Mouse (Mus musculus) liver, embryonic 14.5 days (tissue): ENCODE data around the gene Cog4. TPM values are rescaled to one million over a fixed set of nuclear protein-coding genes. Genes with fewer than 3 reads are reported as not detected.
"Not testable (repeated sequence)": the region's sequence is repeated elsewhere in the genome, so short reads cannot be mapped to it uniquely, and the experiment has no call there.

ENCODE experiments used
- ATAC-seq: fragments of 200-750 bp; cut with Nextera tagmentation; 2 replicates; pipeline ENCODE4 v1.8.0; 2017; ENCODE audit warnings: moderate number of reproducible peaks, mild to moderate bottlenecking, moderate library complexity; ENCODE audit not compliant: insufficient read depth
- DNase-seq, 3 experiments: peaks; one replicate each; pipeline ENCODE4 v3.0.0-alpha.2; 2012 to 2013; ENCODE audit warnings: low read depth in 3 of 3, low spot score in 3 of 3
- H3K27ac ChIP-seq: fragments of 300-500 bp; sonication (generic); 2 replicates; pipeline ENCODE4 v1.5.1; 2014; ENCODE audit warnings: moderate library complexity, mild to moderate bottlenecking, control low read depth, inconsistent platforms
- H3K27me3 ChIP-seq: fragments of 300-500 bp; sonication (generic); 2 replicates; pipeline ENCODE4 v1.6.1; 2014; ENCODE audit warnings: mild to moderate bottlenecking, low read length, moderate library complexity; ENCODE audit not compliant: control insufficient read depth, insufficient read depth
- H3K36me3 ChIP-seq: fragments of 300-500 bp; sonication (generic); replicated peaks from 2 replicates; pipeline ENCODE4 v1.6.1; 2014; ENCODE audit warnings: low read depth; ENCODE audit not compliant: control insufficient read depth, insufficient read depth
- H3K4me1 ChIP-seq, 2 experiments: fragments of 200-500 bp in 1 of 2; fragments of 300-500 bp in 1 of 2; sonication (generic) in 1 of 2; replicated peaks; 2 replicates each; pipeline ENCODE4 v1.6.1; 2012 to 2014; ENCODE audit warnings: antibody characterized with exemption in 1 of 2, inconsistent platforms in 1 of 2, low read length in 1 of 2; ENCODE audit not compliant: control insufficient read depth in 2 of 2, insufficient read depth in 2 of 2
- H3K4me2 ChIP-seq: fragments of 300-500 bp; sonication (generic); 2 replicates; pipeline ENCODE4 v1.6.1; 2014; ENCODE audit warnings: low read depth, mild to moderate bottlenecking, control low read depth, moderate library complexity
- H3K4me3 ChIP-seq, 2 experiments: fragments of 200-500 bp in 1 of 2; fragments of 300-500 bp in 1 of 2; sonication (generic) in 1 of 2; 2 replicates each; pipeline ENCODE4 v1.5.1; 2012 to 2014; ENCODE audit warnings: low read depth in 2 of 2, low read length in 2 of 2, mild to moderate bottlenecking in 2 of 2, control low read depth in 1 of 2, inconsistent platforms in 1 of 2, moderate library complexity in 1 of 2; ENCODE audit not compliant: insufficient read depth in 1 of 2
- H3K9ac ChIP-seq: fragments of 300-500 bp; sonication (generic); replicated peaks from 2 replicates; pipeline ENCODE4 v1.6.1; 2014; ENCODE audit warnings: mild to moderate bottlenecking, control low read depth, moderate library complexity
- H3K9me3 ChIP-seq: fragments of 300-500 bp; sonication (generic); 2 replicates; pipeline ENCODE4 v1.6.1; 2016; ENCODE audit warnings: low read length, mixed read lengths; ENCODE audit not compliant: control insufficient read depth
- CTCF ChIP-seq: IDR thresholded peaks from 2 replicates; pipeline ENCODE4 v1.5.1; 2016; ENCODE audit warnings: antibody characterized with exemption, low read depth, control low read depth
- EP300 ChIP-seq: IDR thresholded peaks from 2 replicates; pipeline ENCODE4 v1.6.1; 2016; ENCODE audit warnings: antibody characterized with exemption, low read depth
- WGBS: fragments of 180-500 bp; shearing (Covaris S2); extraction: QIAGEN DNeasy Blood & Tissue Kit; methylation state at CpG from one replicate; pipeline ENCODE4 v1.1.7; 2014; ENCODE audit not compliant: insufficient replicate concordance; 5-methylcytosine and 5-hydroxymethylcytosine counted together
- polyA plus RNA-seq, 2 experiments: library from polyadenylated mRNA; depleted of rRNA in 1 of 2; stranded (reverse) in 1 of 2; unstranded in 1 of 2; fragments of >200 nt; fragmentation: Nextera tagmentation in 1 of 2; extraction: Ambion mirVana in 1 of 2; gene quantifications; 2 replicates each; pipeline versions ENCODE4 v1.2.1 to v1.2.3; 2012 to 2014

The Cog4 gene
- polyA plus RNA-seq, 2 experiments = 14.7 to 23.8 TPM

GRCm38 (mm10) chr8:110902579-110902965 is 56.2 kb downstream of the Cog4 start:
- no peak for TF ChIP-seq EP300
- peak; percentile 8; the same call in 1 of the 2 replicates for TF ChIP-seq CTCF
- peak; percentile 36; the same call in 1 of the 2 replicates for ATAC-seq

GRCm38 (mm10) chr8:110905404-110905803 is 59.0 kb downstream of the Cog4 start:
- Histone ChIP-seq H3K9me3 (no peaks in the 10 kb centered on the region), H3K27me3 (no peaks in the 10 kb centered on the region), H3K4me1 (peaks cover 6 to 9% of the 10 kb centered on the region in 2 experiments; a peak in 3 of 4 replicates), H3K27ac (no peak overlapping the region), H3K4me2 (no peak overlapping the region), H3K9ac (no peak overlapping the region), H3K4me3 (no peak overlapping the region), H3K36me3 (no peaks in the 10 kb centered on the region)
- WGBS = 78% methylated on average over 6 of the region's 6 CpGs
- no peak for TF ChIP-seq CTCF
- TF ChIP-seq EP300 = no peak
- ATAC-seq = no peak
- no peak for DNase-seq

More at GRCm38 (mm10) chr8:110902579-110902965, 56.2 kb downstream of the Cog4 start:
- Histone ChIP-seq H3K4me2 (peak overlapping the region; percentile 86), H3K9me3 (no peaks in the 10 kb centered on the region), H3K36me3 (no peaks in the 10 kb centered on the region), H3K27me3 (no peaks in the 10 kb centered on the region), H3K9ac (peak overlapping the region; percentile 38), H3K4me3 (peak overlapping the region; percentile 85 to 92; a peak in 3 of 4 replicates), H3K27ac (no peak overlapping the region), H3K4me1 (peaks cover 6 to 9% of the 10 kb centered on the region in 2 experiments; a peak in 3 of 4 replicates)
- no peak for DNase-seq
- WGBS = 16% methylated on average over 2 of the region's 2 CpGs

- Histone ChIP-seq H3K27ac (no peak overlapping the region), H3K36me3 (no peaks in the 10 kb centered on the region), H3K4me2 (no peak overlapping the region), H3K9me3 (no peaks in the 10 kb centered on the region), H3K27me3 (no peaks in the 10 kb centered on the region), H3K4me1 (peaks cover 4 to 5% of the 10 kb centered on the region in 2 experiments; a peak in 3 of 4 replicates), H3K9ac (no peak overlapping the region), H3K4me3 (no peak overlapping the region)
- DNase-seq (no peak), ATAC-seq (no peak)
- 79% methylated on average over 1 of the region's 1 CpGs for WGBS
- no peak for TF ChIP-seq EP300
- no peak for TF ChIP-seq CTCF
Observed at GRCm38 (mm10) chr8:110906682-110907081, 60.3 kb downstream of the Cog4 start.

GRCm38 (mm10) chr8:110909850-110910249 is 63.5 kb downstream of the Cog4 start:
- DNase-seq, ATAC-seq: not testable (repeated sequence)

GRCm38 (mm10) chr8:110911576-110912570 is 65.5 kb downstream of the Cog4 start:
- Histone ChIP-seq H3K27ac (no peak overlapping the region), H3K9me3 (no peaks in the 10 kb centered on the region), H3K4me3 (no peak overlapping the region), H3K36me3 (no peaks in the 10 kb centered on the region), H3K27me3 (no peaks in the 10 kb centered on the region), H3K9ac (no peak overlapping the region), H3K4me2 (peak overlapping the region; percentile 22; the same call in 1 of the 2 replicates), H3K4me1 (peaks cover 5 to 8% of the 10 kb centered on the region in 2 experiments; a peak in 2 of 4 replicates)
- ATAC-seq = peak; percentile 75
- 32% methylated on average over 15 of the region's 15 CpGs for WGBS
- DNase-seq = no peak
- TF ChIP-seq CTCF (peak; percentile 48), EP300 (no peak)

More at GRCm38 (mm10) chr8:110909850-110910249, 63.5 kb downstream of the Cog4 start:
- H3K36me3 ChIP-seq, H3K27me3 ChIP-seq, H3K9ac ChIP-seq, H3K4me2 ChIP-seq, H3K27ac ChIP-seq, H3K4me1 ChIP-seq, H3K9me3 ChIP-seq, H3K4me3 ChIP-seq: not testable (repeated sequence)
- TF ChIP-seq CTCF = 0 out of 2 replicates have a peak, but pooled peaks have one; percentile 10
